ENCODE assay signal across 9 mouse cellular contexts in the genomic region with DNA sequence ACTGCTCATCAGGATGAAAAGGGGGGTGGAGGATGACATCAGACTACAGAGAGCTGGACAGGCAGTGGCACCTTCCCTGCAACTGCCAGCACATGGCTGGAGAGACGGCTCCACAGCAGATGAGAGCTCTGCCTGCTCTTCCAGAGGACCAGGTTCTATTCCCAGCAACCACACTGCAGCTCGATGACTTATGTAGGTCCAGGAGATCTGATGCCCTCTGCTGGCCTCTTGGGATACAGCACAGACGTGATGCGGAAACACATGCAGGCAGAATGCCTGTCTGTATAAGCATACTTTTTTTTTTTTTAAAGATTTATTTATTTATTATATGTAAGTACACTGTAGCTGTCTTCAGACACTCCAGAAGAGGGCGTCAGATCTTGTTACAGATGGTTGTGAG. TPM values are rescaled to one million over a fixed set of nuclear protein-coding genes. Genes with fewer than 3 reads are reported as not detected.
A peak's percentile ranks its signal among the peaks of the same experiment; 100 is the strongest.
DNase-seq lines count a peak whose midpoint lies in the region; ATAC-seq and TF ChIP-seq lines count a peak whose summit lies in the region.
"Had no signal": no experiment of that assay in that cellular context is flagged by ENCODE, and none has a peak within 500 bp of the region (broad histone marks: within the 10 kb centered on the region; RNA-seq: fewer than 3 reads in every experiment).

No protein-coding gene starts in this region.

- no peaks in the 10 kb centered on the region for H3K4me1 ChIP-seq in hindbrain, postnatal 0 days (ENCODE audit: insufficient read depth, low read length)
- peaks cover 6% of the 10 kb centered on the region for H3K4me1 ChIP-seq in hindbrain, embryonic 12.5 days
- peaks cover 6 to 25% of the 10 kb centered on the region in 2 experiments for H3K4me1 ChIP-seq in CH12.LX (ENCODE audit: control insufficient read depth in 1 of 2, insufficient read depth in 2 of 2)

- peak; percentile 63 for TF ChIP-seq CTCF in hindbrain, postnatal 0 days (IDR thresholded peaks at IDR 0.05; ENCODE audit: low read depth)
- peak in 1 of 2 experiments; percentile 58; a peak in 3 of 4 replicates for TF ChIP-seq CTCF in CH12.LX (conservative IDR thresholded peaks at IDR 0.05 in 1 of 2, IDR thresholded peaks at IDR 0.05 in 1 of 2; ENCODE audit: low read depth in 2 of 2, low read length in 2 of 2)
- TF ChIP-seq CTCF in brain, embryonic 14.5 days (IDR thresholded peaks at IDR 0.05; ENCODE audit: borderline replicate concordance, extremely low read depth, insufficient read depth, insufficient read length): peak; percentile 63

- H3K79me2 ChIP-seq in CH12.LX (replicated peaks; ENCODE audit: control insufficient read depth, extremely low read depth, insufficient read depth, poor library complexity, severe bottlenecking): no peaks in the 10 kb centered on the region

- no peak overlapping the region for H3K4me2 ChIP-seq in hindbrain, postnatal 0 days (ENCODE audit: low read depth, low read length)
- no peak overlapping the region for H3K4me2 ChIP-seq in hindbrain, embryonic 12.5 days (replicated peaks)
- H3K4me2 ChIP-seq in CH12.LX (ENCODE audit: insufficient read depth, low read depth, poor library complexity, severe bottlenecking): no peak overlapping the region
- H3K4me2 ChIP-seq: limb, embryonic 15.5 days had no signal

- peak; percentile 24 for TF ChIP-seq RAD21 in CH12.LX (IDR thresholded peaks at IDR 0.05; ENCODE audit: low read depth, low read length)

- H3K27me3 ChIP-seq in hindbrain, postnatal 0 days (ENCODE audit: insufficient read depth, low read length): no peaks in the 10 kb centered on the region
- H3K27me3 ChIP-seq in hindbrain, embryonic 12.5 days: no peaks in the 10 kb centered on the region
- H3K27me3 ChIP-seq in CH12.LX (replicated peaks): no peaks in the 10 kb centered on the region
- H3K27me3 ChIP-seq: limb, embryonic 15.5 days had no signal

- H3K4me3 ChIP-seq in hindbrain, postnatal 0 days (ENCODE audit: low read length): no peak overlapping the region
- no peak overlapping the region for H3K4me3 ChIP-seq in hindbrain, embryonic 12.5 days
- H3K4me3 ChIP-seq in CH12.LX (replicated peaks in 1 of 3; ENCODE audit: low read depth in 2 of 3, low read length in 2 of 3, poor library complexity in 1 of 3): no peak overlapping the region
- H3K4me3 ChIP-seq: limb, embryonic 15.5 days had no signal

- ATAC-seq in hindbrain, postnatal 0 days: no peak
- no peak for ATAC-seq in hindbrain, embryonic 12.5 days (ENCODE audit: low FRiP score)
- no peak for ATAC-seq in frontal cortex, adult (ENCODE audit: low TSS enrichment)
- ATAC-seq in inflammation-experienced regulatory T-cells, adult 6 months: no peak

- no peak overlapping the region for H3K9ac ChIP-seq in hindbrain, postnatal 0 days (replicated peaks; ENCODE audit: low read length)
- no peak overlapping the region for H3K9ac ChIP-seq in hindbrain, embryonic 12.5 days
- no peak overlapping the region for H3K9ac ChIP-seq in CH12.LX (ENCODE audit: insufficient read depth, low read depth)
- H3K9ac ChIP-seq: limb, embryonic 15.5 days had no signal

- no peak overlapping the region for H3K27ac ChIP-seq in hindbrain, postnatal 0 days
- no peak overlapping the region for H3K27ac ChIP-seq in hindbrain, embryonic 12.5 days
- no peak overlapping the region for H3K27ac ChIP-seq in CH12.LX (ENCODE audit: insufficient read depth, low read depth)
- H3K27ac ChIP-seq: limb, embryonic 15.5 days had no signal

- no peaks in the 10 kb centered on the region for H3K9me3 ChIP-seq in hindbrain, postnatal 0 days (ENCODE audit: low read length)
- no peaks in the 10 kb centered on the region for H3K9me3 ChIP-seq in hindbrain, embryonic 12.5 days (replicated peaks)
- H3K9me3 ChIP-seq in CH12.LX (replicated peaks; ENCODE audit: low read length): no peaks in the 10 kb centered on the region
- H3K9me3 ChIP-seq: limb, embryonic 15.5 days had no signal

- in situ Hi-C loops in CH12.LX (cut with MboI; ENCODE audit: low pct_ligation_motif_present, low pct_unique_long_range_greater_than_20kb, low sequenced_read_pairs): no loop called here

- TF ChIP-seq EP300 in CH12.LX (IDR thresholded peaks at IDR 0.05; ENCODE audit: low read length): no peak

- WGBS in hindbrain, postnatal 0 days: 61% methylated on average over 4 of the region's 5 CpGs
- WGBS in hindbrain, embryonic 12.5 days: 59% methylated on average over 4 of the region's 5 CpGs

- dilution Hi-C loops in CH12.LX (cut with MboI; ENCODE audit: extremely low pct_ligation_motif_present, extremely low pct_unique_long_range_greater_than_20kb, low sequenced_read_pairs): no loop called here

- peak; percentile 63 for DNase-seq in hindbrain, postnatal 0 days (ENCODE audit: low spot score)
- DNase-seq in CH12.LX (ENCODE audit: extremely low read depth): peak; percentile 55
- peak; percentile 58 for DNase-seq in brain, embryonic 14.5 days (ENCODE audit: low read depth)
- peak; percentile 56 for DNase-seq in lung, postnatal 36 days
- DNase-seq in neural tube, embryonic 10.5 days (ENCODE audit: extremely low spot score, low spot score): no peak

- TF ChIP-seq POLR2A in CH12.LX (IDR thresholded peaks at IDR 0.05; ENCODE audit: low read depth, low read length): no peak
- TF ChIP-seq POLR2A in brain, embryonic 14.5 days (IDR thresholded peaks at IDR 0.05; ENCODE audit: borderline replicate concordance, extremely low read depth, insufficient read depth, insufficient read length, poor library complexity, severe bottlenecking): no peak

- H3K36me3 ChIP-seq in hindbrain, postnatal 0 days (ENCODE audit: insufficient read depth, low read length): no peaks in the 10 kb centered on the region
- peaks cover 9% of the 10 kb centered on the region for H3K36me3 ChIP-seq in hindbrain, embryonic 12.5 days
- peaks cover 5 to 26% of the 10 kb centered on the region in 2 experiments for H3K36me3 ChIP-seq in CH12.LX (replicated peaks in 1 of 2; ENCODE audit: control insufficient read depth in 1 of 2, insufficient read depth in 1 of 2, low read length in 1 of 2)

TF ChIP-seq in CH12.LX, 34 proteins besides CTCF, POLR2A, EP300 and RAD21:
- TF ChIP-seq SMC3 (IDR thresholded peaks at IDR 0.05; ENCODE audit: low read depth, low read length) (peak; percentile 46), RCOR1 (conservative IDR thresholded peaks at IDR 0.05; ENCODE audit: low read depth, low read length) (no peak)

RNA-seq across cellular contexts. Expression of a gene that starts 6.8 kb away (rescaled TPM):
- 26.5 and 28.3 TPM in 2 replicates for total RNA-seq in hindbrain, postnatal 0 days (2014; rRNA removed)
- 9.0 and 9.2 TPM in 2 replicates for polyA plus RNA-seq in hindbrain, postnatal 0 days (2015; fragmentation: Nextera tagmentation; extraction: Ambion mirVana)
- polyA plus RNA-seq in hindbrain, embryonic 12.5 days (2016; fragmentation: Nextera tagmentation; extraction: Ambion mirVana): 17.3 and 18.2 TPM in 2 replicates
- total RNA-seq in CH12.LX (2012; rRNA removed) (12.0 and 14.4 TPM in 2 replicates), CH12.LX (2014; rRNA removed) (5.0 and 5.2 TPM in 2 replicates)
- 13.1 and 16.5 TPM in 2 replicates for polyA plus RNA-seq in CH12.LX (2012; ENCODE audit: insufficient read length, low read depth)
- 43.2 and 47.0 TPM in 2 replicates for polyA plus RNA-seq in brain, embryonic 14.5 days (2012; rRNA removed)
- polyA plus RNA-seq in inflammation-experienced regulatory T-cells, adult 6 months (2017; shearing (Covaris generic)): 1 to 10 TPM; 6.2 to 7.4 (median 6.8) TPM

RNA-seq across cellular contexts. Expression of a gene that starts 22.3 kb away (rescaled TPM):
- total RNA-seq in hindbrain, postnatal 0 days (2014; rRNA removed): 8.8 and 14.4 TPM in 2 replicates
- polyA plus RNA-seq in hindbrain, postnatal 0 days (2015; fragmentation: Nextera tagmentation; extraction: Ambion mirVana): 6.7 and 7.1 TPM in 2 replicates
- polyA plus RNA-seq in hindbrain, embryonic 12.5 days (2016; fragmentation: Nextera tagmentation; extraction: Ambion mirVana): 5.7 and 7.2 TPM in 2 replicates
- total RNA-seq in CH12.LX (2012; rRNA removed): not detected in 2 replicates
- not detected in 2 replicates for total RNA-seq in CH12.LX (2014; rRNA removed)
- not detected in 2 replicates for polyA plus RNA-seq in CH12.LX (2012; ENCODE audit: insufficient read length, low read depth)
- polyA plus RNA-seq in brain, embryonic 14.5 days (2012; rRNA removed): 19.5 and 32.8 TPM in 2 replicates
- polyA plus RNA-seq in inflammation-experienced regulatory T-cells, adult 6 months (2017; shearing (Covaris generic)): 1 to 10 TPM; 1.3 to 2.6 (median 2.6) TPM

RNA-seq across cellular contexts. Expression of a gene that starts 39.2 kb away (rescaled TPM):
- 76.7 and 83.7 TPM in 2 replicates for total RNA-seq in hindbrain, postnatal 0 days (2014; rRNA removed)
- polyA plus RNA-seq in hindbrain, postnatal 0 days (2015; fragmentation: Nextera tagmentation; extraction: Ambion mirVana): 107 and 108 TPM in 2 replicates
- polyA plus RNA-seq in hindbrain, embryonic 12.5 days (2016; fragmentation: Nextera tagmentation; extraction: Ambion mirVana): 85.2 and 87.6 TPM in 2 replicates
- 30.0 and 33.6 TPM in 2 replicates for total RNA-seq in CH12.LX (2012; rRNA removed)
- 18.2 and 20.0 TPM in 2 replicates for total RNA-seq in CH12.LX (2014; rRNA removed)
- polyA plus RNA-seq in CH12.LX (2012; ENCODE audit: insufficient read length, low read depth): 49.1 and 59.1 TPM in 2 replicates
- 55.5 and 60.1 TPM in 2 replicates for polyA plus RNA-seq in brain, embryonic 14.5 days (2012; rRNA removed)
- 100 to 1,000 TPM; 110 to 126 (median 112) TPM for polyA plus RNA-seq in inflammation-experienced regulatory T-cells, adult 6 months (2017; shearing (Covaris generic))

RNA-seq across cellular contexts. Expression of a gene that starts 42.3 kb away (rescaled TPM):
- 257 TPM in 2 replicates for total RNA-seq in hindbrain, postnatal 0 days (2014; rRNA removed)
- polyA plus RNA-seq in hindbrain, postnatal 0 days (2015; fragmentation: Nextera tagmentation; extraction: Ambion mirVana): 67.1 and 71.0 TPM in 2 replicates
- polyA plus RNA-seq in hindbrain, embryonic 12.5 days (2016; fragmentation: Nextera tagmentation; extraction: Ambion mirVana): 12.7 and 16.1 TPM in 2 replicates
- 0.30 and 0.34 TPM in 2 replicates for total RNA-seq in CH12.LX (2012; rRNA removed)
- total RNA-seq in CH12.LX (2014; rRNA removed): 0.05 and 0.18 TPM in 2 replicates
- 0.71 and 0.83 TPM in 2 replicates for polyA plus RNA-seq in CH12.LX (2012; ENCODE audit: insufficient read length, low read depth)
- polyA plus RNA-seq in brain, embryonic 14.5 days (2012; rRNA removed): 80.5 and 110 TPM in 2 replicates
- under 1 TPM in 2 of 3 experiments, not detected in 1; 0.21 to 0.33 TPM for polyA plus RNA-seq in inflammation-experienced regulatory T-cells, adult 6 months (2017; shearing (Covaris generic))
